Mouse (Mus musculus) cerebellum, adult 11 months (tissue): ENCODE measurements around the gene Nacc2.
A peak's percentile ranks its signal among the peaks of the same experiment; 100 is the strongest.

Experiments used
- DNase-seq: peaks from one replicate; pipeline ENCODE4 v3.0.0; 2022

Gene Nacc2

GRCm38 (mm10) chr2:26091771-26092393, 31.1 kb downstream of the Nacc2 start:
- peak; percentile 47 for DNase-seq

- DNase-seq: peak; percentile 54
These were observed 31.9 kb downstream of the Nacc2 start for GRCm38 (mm10) chr2:26090876-26091770.

GRCm38 (mm10) chr2:26089005-26089404, 34.0 kb downstream of the Nacc2 start:
- no peak for DNase-seq

GRCm38 (mm10) chr2:26086926-26087600, 36.0 kb downstream of the Nacc2 start:
- no peak for DNase-seq

GRCm38 (mm10) chr2:26086505-26086904, 36.5 kb downstream of the Nacc2 start:
- DNase-seq: no peak

- DNase-seq: no peak
These were observed 40.1 kb downstream of the Nacc2 start for GRCm38 (mm10) chr2:26082883-26083282.

GRCm38 (mm10) chr2:26080830-26081229, 42.2 kb downstream of the Nacc2 start:
- DNase-seq: no peak

GRCm38 (mm10) chr2:26079409-26079808, 43.6 kb downstream of the Nacc2 start:
- no peak for DNase-seq

GRCm38 (mm10) chr2:26077068-26077467, 46.0 kb downstream of the Nacc2 start:
- no peak for DNase-seq

GRCm38 (mm10) chr2:26076121-26076520, 46.9 kb downstream of the Nacc2 start:
- DNase-seq: no peak

- no peak for DNase-seq
These were observed 48.5 kb downstream of the Nacc2 start for GRCm38 (mm10) chr2:26074551-26074950.

GRCm38 (mm10) chr2:26068592-26068991, 54.4 kb downstream of the Nacc2 start:
- no peak for DNase-seq

- no peak for DNase-seq
These were observed 54.8 kb downstream of the Nacc2 start for GRCm38 (mm10) chr2:26068175-26068574.

GRCm38 (mm10) chr2:26066527-26066926, 56.5 kb downstream of the Nacc2 start:
- DNase-seq: no peak

GRCm38 (mm10) chr2:26062742-26063427, 60.1 kb downstream of the Nacc2 start:
- DNase-seq: no peak

GRCm38 (mm10) chr2:26062241-26062640, 60.8 kb downstream of the Nacc2 start:
- DNase-seq: no peak

- DNase-seq: peak; percentile 40
These were observed 61.9 kb downstream of the Nacc2 start for GRCm38 (mm10) chr2:26061018-26061666.

GRCm38 (mm10) chr2:26057053-26057452, 66.0 kb downstream of the Nacc2 start:
- no peak for DNase-seq

GRCm38 (mm10) chr2:26056226-26056625, 66.8 kb downstream of the Nacc2 start:
- no peak for DNase-seq

- DNase-seq: no peak
These were observed 67.3 kb downstream of the Nacc2 start for GRCm38 (mm10) chr2:26055747-26056102.

GRCm38 (mm10) chr2:26055046-26055746, 67.8 kb downstream of the Nacc2 start:
- peak; percentile 64 for DNase-seq

- no peak for DNase-seq
These were observed 70.2 kb downstream of the Nacc2 start for GRCm38 (mm10) chr2:26052806-26053205.
